Mouse (Mus musculus) liver, embryonic 18 days (tissue): Measurements from ENCODE around the gene Carns1. TPM values are rescaled to one million over a fixed set of nuclear protein-coding genes. Genes with fewer than 3 reads are reported as not detected.

Experiments
- polyA plus RNA-seq: library from polyadenylated mRNA; depleted of rRNA; stranded (reverse); fragments of >200 nt; gene quantifications from 2 replicates; pipeline ENCODE4 v1.2.3, GENCODE M21; 2012; rRNA removed

Carns1 gene
- 2.3 and 2.4 TPM in 2 replicates for polyA plus RNA-seq

DNA sequence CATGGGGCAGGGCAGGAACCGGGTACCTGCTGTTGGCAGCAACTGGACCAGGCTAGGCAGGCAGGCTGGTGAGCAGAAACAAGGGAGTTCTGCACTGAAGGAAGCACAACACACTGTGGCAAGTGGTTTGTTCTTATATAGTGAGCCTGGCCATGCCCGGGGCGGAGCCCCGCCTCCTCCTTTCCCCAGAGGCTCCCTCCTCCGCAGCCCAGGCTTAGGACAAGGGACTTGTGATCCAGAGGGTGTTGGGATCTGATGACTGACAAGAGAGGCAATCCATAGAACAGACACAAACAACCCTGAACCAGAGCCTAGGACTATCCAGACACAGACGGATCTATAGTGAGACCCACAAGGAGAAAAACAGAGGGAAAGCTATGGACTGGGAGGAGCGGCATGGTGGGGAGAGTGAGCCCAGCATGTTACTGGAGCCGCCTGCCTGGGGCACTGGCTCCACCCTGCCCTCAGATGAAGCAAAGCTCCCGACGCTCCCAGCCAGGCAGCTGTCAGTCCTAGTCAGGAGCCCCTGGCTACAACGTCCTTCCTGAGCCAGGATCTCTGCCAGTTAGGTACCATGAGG lies at the start of gene Carns1:
Gene Carns1 (minus strand): TSS at position 112 of the 580 bp plus-strand sequence.

DNA sequence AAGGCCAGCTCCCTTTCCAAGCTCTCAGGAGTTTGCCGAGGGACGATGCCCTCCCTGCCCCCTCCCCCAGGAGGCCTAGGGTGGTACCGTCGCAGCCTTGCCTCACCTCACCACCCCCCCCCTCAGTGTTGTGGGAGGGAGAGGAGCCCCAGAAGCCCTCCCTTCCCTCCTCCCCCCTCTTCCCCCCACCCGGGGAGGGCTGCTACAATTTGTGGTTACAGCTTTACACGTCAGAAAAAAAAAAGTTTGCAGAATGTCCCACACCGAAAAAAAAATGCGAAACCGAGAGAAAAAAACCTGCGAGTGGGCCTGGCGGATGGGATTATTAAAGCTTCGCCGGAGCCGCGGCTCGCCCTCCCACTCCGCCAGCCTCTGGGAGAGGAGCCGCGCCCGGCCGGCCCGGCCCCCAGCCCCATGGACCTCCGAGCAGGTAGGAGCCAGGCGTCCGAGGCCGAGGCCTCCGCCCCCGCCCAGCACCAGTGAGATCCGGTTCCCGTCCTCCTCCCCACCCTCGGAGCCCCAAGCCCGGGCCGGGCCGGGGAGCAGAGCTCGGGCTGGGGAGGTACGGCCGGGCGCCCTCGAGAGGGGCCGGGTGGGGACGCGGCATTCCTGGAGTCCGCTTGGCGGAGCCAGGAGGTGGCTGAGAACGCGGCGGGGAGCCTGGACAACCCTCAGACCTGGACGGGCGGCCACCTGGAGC lies 38.9 kb upstream of the Carns1 start, which contains the start of the genes Clcf1 and AC109138.7:
Gene Clcf1 (plus strand): TSS at position 168 of the 700 bp plus-strand sequence.
Gene AC109138.7 (plus strand): TSS at position 287 of the 700 bp plus-strand sequence.

DNA sequence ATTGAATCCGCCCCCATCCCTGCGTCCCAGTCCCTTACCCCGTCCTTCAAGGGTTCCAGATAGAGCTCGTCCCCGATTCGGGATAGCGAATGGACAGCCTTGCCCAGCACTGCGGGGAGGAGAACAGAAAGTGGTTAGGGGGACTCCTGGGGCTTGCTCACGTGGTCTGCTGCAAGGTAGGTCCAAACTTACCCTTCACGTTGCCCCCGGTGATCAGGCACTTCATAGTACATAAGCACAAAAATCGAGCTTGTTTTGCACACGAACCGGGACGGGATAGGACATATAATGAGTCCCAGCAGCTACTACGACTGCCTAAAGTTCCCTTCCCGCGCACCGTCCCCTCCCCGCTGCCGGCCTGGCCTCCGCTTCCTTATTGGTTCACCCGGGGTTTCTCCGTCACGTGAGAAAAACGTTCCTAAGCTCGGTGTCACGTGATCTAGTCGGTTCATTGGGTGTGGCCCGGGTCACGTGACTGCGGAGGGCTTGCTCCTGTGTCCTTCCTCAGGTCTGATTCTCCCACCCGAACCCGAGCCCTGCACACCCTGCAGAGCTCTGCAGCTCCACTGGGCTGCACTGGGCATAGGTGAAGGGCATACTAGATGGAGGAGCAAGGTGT lies 26.1 kb upstream of the Carns1 start, which contains the start of gene Rad9a:
Gene Rad9a (minus strand): TSS at position 372 of the 619 bp plus-strand sequence.

DNA sequence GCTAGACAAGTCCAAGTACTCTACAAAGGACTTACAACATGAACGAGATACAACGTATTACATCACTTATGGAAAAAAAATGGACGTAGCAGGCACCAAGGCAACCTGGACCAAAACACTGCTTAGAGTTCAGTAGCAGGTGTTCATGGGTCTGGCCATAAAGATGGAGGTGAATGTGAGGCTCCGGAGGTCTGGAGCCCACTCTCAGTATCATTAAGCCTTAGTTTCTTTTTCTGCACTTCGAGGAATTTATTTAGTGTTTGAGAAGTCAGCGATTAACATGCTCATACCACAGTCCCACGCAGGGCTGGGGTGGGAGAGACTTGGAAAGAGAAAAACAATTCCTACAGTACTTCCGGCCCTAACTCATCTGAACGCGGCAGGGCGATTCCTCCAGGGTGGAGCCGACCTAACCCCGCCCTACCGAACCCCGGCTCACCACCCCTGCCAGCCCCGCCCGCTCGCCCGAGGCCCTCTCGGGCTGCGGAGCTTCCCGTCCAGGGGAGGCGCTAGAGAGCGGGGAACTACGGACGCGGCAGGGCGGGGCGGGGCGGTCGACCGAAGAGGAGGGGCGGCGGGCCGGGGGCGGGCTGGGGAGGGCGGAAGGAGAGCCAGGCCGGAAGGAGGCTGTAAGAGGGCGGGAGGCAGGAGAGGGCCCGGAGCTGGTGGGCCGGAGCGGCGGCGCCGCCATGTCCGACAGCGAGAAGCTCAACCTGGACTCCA lies 16.4 kb upstream of the Carns1 start, which contains the start of gene Ppp1ca:
Gene Ppp1ca (plus strand): TSS at position 538 of the 723 bp plus-strand sequence.

DNA sequence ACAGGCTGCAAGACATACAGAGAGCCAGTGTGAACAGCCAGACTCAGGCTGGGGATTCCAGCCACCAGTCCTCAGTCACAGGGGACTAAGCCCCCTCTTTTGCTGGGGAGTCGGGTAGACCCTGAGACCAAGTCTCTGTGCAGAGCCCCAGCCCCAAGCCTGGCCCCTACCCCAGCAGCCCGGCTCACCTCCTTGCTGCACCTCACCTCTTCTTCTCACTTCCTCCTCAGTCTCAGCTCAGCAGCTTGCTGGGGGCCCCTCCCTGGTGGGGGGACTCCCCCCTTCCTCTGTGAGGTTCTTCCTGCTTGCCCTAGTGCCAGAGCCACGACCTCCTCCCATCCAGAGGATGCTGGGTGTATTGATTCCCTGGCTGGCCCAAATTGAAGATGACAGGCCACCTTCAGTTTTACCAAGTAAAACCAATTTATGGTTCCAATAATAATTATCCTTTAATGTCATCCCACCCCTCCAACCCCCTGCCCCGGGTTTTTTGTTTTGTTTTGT lies 15.6 kb upstream of the Carns1 start, which contains the start of gene Tbc1d10c:
Gene Tbc1d10c (minus strand): TSS at position 454 of the 504 bp plus-strand sequence.

DNA sequence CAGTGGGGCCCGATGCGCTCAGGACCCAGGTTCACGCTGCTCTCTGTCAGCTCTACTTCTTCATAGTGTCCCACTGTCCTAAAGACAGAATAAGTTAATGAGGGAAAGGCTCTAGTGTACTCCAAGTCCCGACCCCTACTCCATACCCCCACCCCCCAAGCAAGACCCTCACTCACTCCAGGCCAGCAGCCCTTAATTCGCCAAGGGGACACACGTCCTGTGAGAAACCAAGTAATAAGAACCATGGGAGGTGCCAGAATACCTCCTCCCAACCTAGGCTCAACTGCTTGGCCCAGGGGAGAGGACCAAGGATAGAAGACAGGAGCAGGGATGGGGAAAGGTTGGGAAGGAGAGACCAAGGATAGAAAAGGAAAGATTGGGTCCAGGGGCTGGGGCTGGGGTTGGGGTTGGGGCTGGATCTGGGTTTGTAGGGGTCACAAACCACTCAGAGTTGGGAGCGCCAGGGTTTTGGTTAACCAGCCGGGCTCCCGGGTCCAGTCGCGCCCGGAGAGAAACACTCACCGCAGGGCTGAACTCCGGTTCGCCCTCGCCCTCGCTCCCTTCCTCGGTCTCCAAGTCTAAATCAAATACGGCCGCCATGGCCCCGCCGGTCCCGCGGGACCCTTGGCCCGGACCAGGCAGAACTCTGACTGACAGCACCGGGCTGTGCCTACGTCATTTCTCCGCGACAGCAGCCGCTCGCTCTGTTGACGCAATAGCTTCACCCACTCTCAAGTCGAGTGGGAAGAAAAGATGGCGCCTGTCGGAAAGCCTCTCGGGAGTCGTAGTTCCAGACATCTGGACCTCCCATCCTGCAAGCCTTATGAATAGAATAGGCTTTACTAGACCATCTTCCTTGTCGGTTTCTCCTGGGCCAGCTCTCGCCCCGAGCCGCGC lies 12.4 kb downstream of the Carns1 start, which contains the start of gene Rps6kb2:
Gene Rps6kb2 (minus strand): TSS at position 709 of the 897 bp plus-strand sequence.

DNA sequence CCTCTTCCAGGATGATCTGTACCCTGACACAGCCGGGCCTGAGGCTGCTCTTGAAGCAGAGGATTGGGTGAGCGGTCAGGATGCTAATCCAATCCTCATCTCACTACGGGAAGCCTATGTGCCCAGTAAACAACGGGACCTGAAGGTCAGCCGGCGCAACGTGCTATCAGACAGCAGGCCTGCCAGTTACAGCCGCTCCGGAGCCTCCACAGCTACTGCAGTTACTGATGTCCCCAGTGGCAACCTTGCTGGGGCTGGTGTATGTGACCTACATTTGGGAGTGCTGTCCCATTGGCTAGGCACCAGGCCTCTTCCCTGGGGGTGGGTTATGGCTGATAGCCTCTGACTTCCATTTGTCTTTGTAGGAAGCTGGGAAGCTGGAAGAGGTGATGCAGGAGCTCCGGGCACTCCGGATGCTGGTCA lies 22.0 kb downstream of the Carns1 start, which contains the start of gene Ptprcap:
Gene Ptprcap (plus strand): TSS at position 373 of the 423 bp plus-strand sequence.

DNA sequence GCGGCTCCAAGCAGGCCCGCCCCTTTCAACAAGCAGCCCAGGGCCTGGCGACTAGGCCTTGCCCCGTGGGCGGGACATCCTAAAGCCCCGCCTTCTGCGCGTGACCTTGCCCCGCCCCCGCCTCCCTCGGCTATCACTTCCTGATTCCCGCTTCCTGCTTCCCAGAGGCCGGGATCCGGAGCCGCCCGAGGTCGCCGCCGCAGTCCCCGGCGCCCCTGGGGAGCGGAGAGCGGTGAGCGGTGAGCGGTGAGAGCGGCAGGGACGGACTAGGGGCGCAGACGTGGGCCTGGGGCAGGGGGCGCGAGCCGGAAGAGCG lies 26.8 kb downstream of the Carns1 start, which contains the start of gene Coro1b:
Gene Coro1b (plus strand): TSS at position 129 of the 316 bp plus-strand sequence.

DNA sequence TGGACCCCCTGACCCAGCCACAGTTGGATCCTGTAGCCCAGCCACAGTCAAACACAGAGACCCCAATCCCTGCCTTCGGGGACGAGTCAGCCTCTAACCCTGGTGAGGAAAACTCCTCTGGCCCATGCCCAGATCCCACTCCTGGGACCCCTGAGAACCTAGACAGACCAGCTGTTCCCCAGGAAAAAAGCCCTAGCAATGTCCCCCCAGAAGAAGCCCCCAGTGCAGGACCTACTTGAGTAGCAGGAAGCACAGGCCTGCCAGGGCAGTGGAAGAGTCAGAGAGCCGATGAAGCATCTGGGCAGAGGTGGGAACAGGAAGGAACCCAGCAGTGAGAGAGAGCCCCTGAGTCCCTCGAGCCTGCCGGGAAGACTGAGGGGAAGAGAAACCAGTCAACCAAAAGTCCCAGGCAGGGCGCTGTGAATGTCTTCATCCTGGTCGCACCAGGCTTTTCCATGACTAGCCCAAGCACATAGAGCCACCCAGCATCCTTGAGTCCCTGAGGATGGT lies 31.5 kb downstream of the Carns1 start, which contains the start of gene Cabp4:
Gene Cabp4 (minus strand): TSS at position 275 of the 510 bp plus-strand sequence.

DNA sequence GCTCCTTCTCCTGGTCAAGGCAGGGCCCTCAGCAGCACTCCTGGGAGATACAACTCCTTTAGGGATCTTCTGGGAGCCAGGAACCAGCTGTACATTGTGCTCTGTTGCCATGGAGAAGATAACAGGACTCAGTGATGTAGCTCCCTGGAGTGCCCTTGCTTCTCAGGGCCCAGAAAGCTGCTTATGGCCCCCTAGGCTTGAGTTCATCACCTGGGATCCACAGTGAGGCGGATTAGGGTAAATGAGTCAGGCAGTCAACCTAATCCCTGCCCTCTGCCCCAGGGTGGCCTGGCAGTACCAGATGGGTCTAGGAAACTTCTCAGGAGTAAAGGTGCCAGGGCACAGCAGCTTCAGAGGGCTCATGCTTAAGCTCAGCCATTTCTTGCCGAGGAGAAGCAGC lies 35.8 kb downstream of the Carns1 start, which contains the start of gene Gpr152:
Gene Gpr152 (plus strand): TSS at position 342 of the 400 bp plus-strand sequence.

DNA sequence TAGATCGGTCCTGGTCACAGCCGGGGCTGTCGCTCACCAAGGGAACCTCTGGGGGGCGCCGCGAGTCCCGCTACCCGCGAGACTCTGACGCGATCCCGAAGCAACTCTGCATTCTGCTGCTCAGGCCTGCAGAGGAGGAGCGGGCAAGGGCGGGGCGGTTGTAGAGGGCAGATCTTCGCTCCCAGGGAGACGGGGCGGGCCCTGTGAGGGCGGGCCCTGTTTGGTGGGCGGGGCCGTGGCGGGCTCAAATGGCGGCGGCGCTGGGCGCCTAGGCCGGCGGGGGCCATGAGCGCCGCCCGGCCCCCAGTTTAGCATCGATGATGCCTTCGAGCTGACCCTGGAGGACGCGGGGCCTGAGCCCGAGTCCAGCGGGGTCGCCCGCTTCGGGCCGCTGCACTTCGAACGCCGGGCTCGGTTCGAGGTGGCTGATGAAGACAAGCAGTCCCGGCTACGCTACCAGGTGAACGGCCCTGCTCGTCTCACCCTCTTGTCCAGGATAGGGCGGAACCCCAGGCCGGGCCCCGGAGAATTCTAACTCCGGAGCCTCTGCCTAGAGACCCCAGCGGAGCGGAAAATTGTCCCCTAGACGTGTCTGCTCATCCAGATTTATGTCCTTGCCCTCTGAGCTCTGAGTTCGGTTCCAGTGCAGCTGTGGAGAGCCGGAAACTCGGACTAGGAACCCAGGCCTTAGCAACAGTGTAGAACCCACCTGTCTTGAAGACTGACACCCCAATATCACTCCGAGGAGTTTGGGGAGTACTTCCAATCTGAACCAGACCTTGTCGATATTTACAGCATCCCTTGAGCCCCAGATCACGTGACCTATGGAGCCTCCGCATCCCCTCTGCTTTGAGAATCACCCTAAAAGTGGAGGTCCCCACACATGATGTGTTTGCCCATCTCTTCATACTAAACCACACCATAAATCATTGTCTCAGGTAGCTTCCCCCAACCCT lies 49.3 kb downstream of the Carns1 start, which contains the start of gene Aip:
Gene Aip (minus strand): TSS at position 118 of the 956 bp plus-strand sequence.

Other genes with a start within 250 kb of the Carns1 start
- gene Aldh3b1, start 245.7 kb downstream of the Carns1 start, polyA plus RNA-seq = 9.4 and 9.6 TPM in 2 replicates
- gene Unc93b1, start 240.3 kb downstream of the Carns1 start, polyA plus RNA-seq = 56.6 and 56.7 TPM in 2 replicates
- gene Aldh3b3, start 216.8 kb downstream of the Carns1 start, polyA plus RNA-seq = 0.14 and 0.28 TPM in 2 replicates
- 0.11 and 0.17 TPM in 2 replicates for gene Aldh3b2, start 203.2 kb downstream of the Carns1 start, polyA plus RNA-seq
- gene Acy3, start 188.9 kb downstream of the Carns1 start, polyA plus RNA-seq = 11.6 and 14.0 TPM in 2 replicates
- gene Tbx10, start 182.7 kb downstream of the Carns1 start, polyA plus RNA-seq = not detected in 2 replicates
- gene Nudt8, start 174.9 kb downstream of the Carns1 start, polyA plus RNA-seq = 2.2 and 2.5 TPM in 2 replicates
- 0.61 and 0.75 TPM in 2 replicates for gene Gm49405, start 174.9 kb downstream of the Carns1 start, polyA plus RNA-seq
- 1.7 and 2.2 TPM in 2 replicates for gene Doc2g, start 172.2 kb downstream of the Carns1 start, polyA plus RNA-seq
- gene Ndufv1, start 162.7 kb downstream of the Carns1 start, polyA plus RNA-seq = 80.0 and 84.9 TPM in 2 replicates
- gene Gstp1, start 137.5 kb downstream of the Carns1 start, polyA plus RNA-seq = 320 and 356 TPM in 2 replicates
- gene Gstp2, start 129.5 kb downstream of the Carns1 start, polyA plus RNA-seq = 5.6 and 7.9 TPM in 2 replicates
- 225 and 276 TPM in 2 replicates for gene Gstp3, start 115.9 kb downstream of the Carns1 start, polyA plus RNA-seq
- 0.32 and 0.84 TPM in 2 replicates for gene Cabp2, start 93.9 kb downstream of the Carns1 start, polyA plus RNA-seq
- gene Cdk2ap2, start 78.3 kb downstream of the Carns1 start, polyA plus RNA-seq = 72.2 and 73.8 TPM in 2 replicates
- 13.3 and 16.3 TPM in 2 replicates for gene Pitpnm1, start 75.5 kb downstream of the Carns1 start, polyA plus RNA-seq
- 35.5 and 43.9 TPM in 2 replicates for gene Aip, start 49.6 kb downstream of the Carns1 start, polyA plus RNA-seq
- gene Gpr152, start 35.7 kb downstream of the Carns1 start, polyA plus RNA-seq = not detected in 2 replicates
- gene Cabp4, start 31.4 kb downstream of the Carns1 start, polyA plus RNA-seq = 0.22 and 0.31 TPM in 2 replicates
- 80.4 and 82.0 TPM in 2 replicates for gene Coro1b, start 26.9 kb downstream of the Carns1 start, polyA plus RNA-seq
- gene Ptprcap, start 21.9 kb downstream of the Carns1 start, polyA plus RNA-seq = 21.9 and 27.1 TPM in 2 replicates
- 14.6 and 16.1 TPM in 2 replicates for gene Rps6kb2, start 12.1 kb downstream of the Carns1 start, polyA plus RNA-seq
- 9.0 and 11.5 TPM in 2 replicates for gene Tbc1d10c, start 15.8 kb upstream of the Carns1 start, polyA plus RNA-seq
- 176 and 177 TPM in 2 replicates for gene Ppp1ca, start 16.6 kb upstream of the Carns1 start, polyA plus RNA-seq
- gene Rad9a, start 26.2 kb upstream of the Carns1 start, polyA plus RNA-seq = 13.6 and 14.5 TPM in 2 replicates
- gene Clcf1, start 38.8 kb upstream of the Carns1 start, polyA plus RNA-seq = 2.0 and 2.2 TPM in 2 replicates
- not detected in 2 replicates for gene AC109138.7, start 38.9 kb upstream of the Carns1 start, polyA plus RNA-seq
- 34.3 and 34.5 TPM in 2 replicates for gene Pold4, start 56.4 kb upstream of the Carns1 start, polyA plus RNA-seq
- 7.4 and 8.0 TPM in 2 replicates for gene Ssh3, start 93.7 kb upstream of the Carns1 start, polyA plus RNA-seq
- gene Ankrd13d, start 107.7 kb upstream of the Carns1 start, polyA plus RNA-seq = 2.0 and 2.2 TPM in 2 replicates
- 35.7 and 42.3 TPM in 2 replicates for gene Grk2, start 130.7 kb upstream of the Carns1 start, polyA plus RNA-seq
- gene Kdm2a, start 222.8 kb upstream of the Carns1 start, polyA plus RNA-seq = 17.7 and 20.3 TPM in 2 replicates